Mouse (Mus musculus) lung, adult 2 months (tissue): Measurements from ENCODE around the gene Rab5c.

Experiments
- CTCF ChIP-seq: fragments of 200-500 bp; IDR thresholded peaks from 2 replicates; pipeline ENCODE4 v1.5.1; 2011; ENCODE audit warnings: mild to moderate bottlenecking, low read length, control low read depth; ENCODE audit not compliant: insufficient read depth
- POLR2A ChIP-seq: fragments of 200-500 bp; IDR thresholded peaks from 2 replicates; pipeline ENCODE4 v1.6.1; 2011; ENCODE audit warnings: low read depth, mild to moderate bottlenecking, control low read depth, low read length, borderline replicate concordance; ENCODE audit errors: extremely low read depth

DNA sequence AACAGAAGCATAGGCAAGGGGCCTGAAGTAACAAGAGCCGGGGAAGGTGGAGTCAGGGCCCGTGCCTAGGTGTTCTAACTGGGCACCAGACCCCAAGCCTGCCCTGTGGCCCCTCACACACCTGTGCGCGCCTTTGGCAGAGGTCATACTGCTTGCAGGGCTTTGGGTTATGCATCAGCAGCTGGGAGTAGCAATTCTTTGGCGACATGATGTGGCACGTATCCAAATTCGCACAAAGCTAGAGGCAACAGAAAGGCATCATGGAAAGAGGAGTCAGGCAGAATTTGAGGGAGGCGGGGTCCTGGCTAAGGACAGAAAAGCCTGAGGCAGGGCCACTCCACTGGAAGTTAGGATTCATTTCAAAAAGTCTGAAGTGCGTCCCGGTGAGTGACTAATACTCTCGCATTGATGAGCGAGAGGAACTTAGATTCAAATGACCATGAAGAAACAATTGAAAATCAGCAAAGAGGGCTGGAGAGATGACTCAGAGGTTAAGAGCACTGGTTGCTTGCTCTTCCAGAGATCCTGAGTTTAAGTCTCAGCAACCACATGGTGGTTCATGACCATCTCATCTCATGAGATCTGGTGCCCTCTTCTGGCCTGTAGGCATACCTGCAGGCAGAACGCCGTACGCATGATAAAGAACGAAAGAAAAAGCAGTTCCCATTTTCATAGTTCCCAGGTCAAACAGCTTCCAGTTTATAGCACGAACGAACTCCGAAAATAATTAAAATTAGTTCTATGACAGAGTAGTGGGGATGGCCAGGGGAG is 35.7 kb downstream of the Rab5c start:
- TF ChIP-seq CTCF (peak; percentile 99), POLR2A (no peak)
